Mouse (Mus musculus) cerebellum, adult (tissue): ENCODE data around the gene Gm20388.
A peak's percentile ranks its signal among the peaks of the same experiment; 100 is the strongest.

ENCODE experiments used
- ATAC-seq: cut with Nextera tagmentation; 2 replicates; pipeline ENCODE4 v1.9.2; 2017; ENCODE audit warnings: mild to moderate bottlenecking, moderate library complexity, mixed read lengths; ENCODE audit not compliant: insufficient number of reproducible peaks, low FRiP score, low TSS enrichment

Gene Gm20388

DNA sequence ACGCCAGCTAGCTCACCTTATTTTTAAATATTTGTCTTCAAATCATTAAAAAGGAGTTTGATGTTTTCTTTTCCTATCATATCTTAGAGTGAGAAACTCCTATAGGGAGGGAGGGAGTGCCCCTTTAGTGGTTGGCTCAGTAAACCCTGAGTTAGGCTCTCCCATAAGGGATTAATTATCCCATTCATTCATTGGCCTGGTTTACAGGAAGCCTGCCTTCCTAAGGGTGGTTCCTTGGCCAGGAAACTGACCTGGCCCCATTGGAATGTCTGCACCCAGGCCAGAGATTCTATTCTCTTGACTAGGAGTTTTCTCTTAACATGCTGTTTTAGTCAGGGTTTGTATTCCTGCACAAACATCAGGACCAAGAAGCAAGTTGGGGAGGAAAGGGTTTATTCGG is 3977.3 kb downstream of the Gm20388 start:
- ATAC-seq = no peak

DNA sequence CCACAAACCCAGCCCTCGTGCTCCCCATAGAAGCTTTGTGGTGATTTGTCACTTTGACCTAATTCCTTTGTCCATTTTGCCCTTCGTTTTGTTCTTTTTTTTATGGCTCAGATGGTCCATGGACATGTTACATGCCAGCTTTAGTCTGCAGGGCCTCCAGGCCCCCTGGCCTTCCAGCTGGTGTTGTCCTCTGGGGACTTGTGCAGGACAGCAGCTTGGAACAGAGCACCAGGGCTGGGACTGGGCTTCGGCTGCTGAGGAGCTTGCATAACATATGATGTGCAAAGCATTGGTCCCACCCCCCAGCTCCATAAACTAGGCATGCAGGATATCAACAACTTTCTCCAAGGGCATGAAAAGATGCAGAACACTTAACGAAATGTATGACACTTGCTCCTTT is 3979.2 kb downstream of the Gm20388 start:
- ATAC-seq = no peak

DNA sequence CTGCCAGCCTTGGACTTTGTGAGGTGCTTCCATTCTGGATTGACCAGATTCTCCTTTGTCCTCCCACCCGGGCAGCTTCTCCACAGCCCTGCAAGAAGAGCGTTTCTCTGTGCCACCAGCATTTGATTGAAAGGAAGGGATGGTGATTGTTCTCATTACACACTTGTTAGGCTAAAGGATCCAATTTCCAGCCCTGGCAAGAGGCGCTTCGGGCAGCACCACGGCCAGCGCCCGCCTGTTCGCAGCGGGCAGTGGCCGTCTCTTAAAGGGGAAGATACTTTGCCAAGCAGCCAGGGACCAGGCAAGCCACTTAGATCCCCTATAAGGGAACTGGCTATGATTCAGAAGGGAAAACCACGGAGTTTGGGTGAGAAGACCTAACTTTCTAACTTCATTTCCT is 3980.6 kb downstream of the Gm20388 start:
- peak; percentile 23; the same call in 1 of the 2 replicates for ATAC-seq

DNA sequence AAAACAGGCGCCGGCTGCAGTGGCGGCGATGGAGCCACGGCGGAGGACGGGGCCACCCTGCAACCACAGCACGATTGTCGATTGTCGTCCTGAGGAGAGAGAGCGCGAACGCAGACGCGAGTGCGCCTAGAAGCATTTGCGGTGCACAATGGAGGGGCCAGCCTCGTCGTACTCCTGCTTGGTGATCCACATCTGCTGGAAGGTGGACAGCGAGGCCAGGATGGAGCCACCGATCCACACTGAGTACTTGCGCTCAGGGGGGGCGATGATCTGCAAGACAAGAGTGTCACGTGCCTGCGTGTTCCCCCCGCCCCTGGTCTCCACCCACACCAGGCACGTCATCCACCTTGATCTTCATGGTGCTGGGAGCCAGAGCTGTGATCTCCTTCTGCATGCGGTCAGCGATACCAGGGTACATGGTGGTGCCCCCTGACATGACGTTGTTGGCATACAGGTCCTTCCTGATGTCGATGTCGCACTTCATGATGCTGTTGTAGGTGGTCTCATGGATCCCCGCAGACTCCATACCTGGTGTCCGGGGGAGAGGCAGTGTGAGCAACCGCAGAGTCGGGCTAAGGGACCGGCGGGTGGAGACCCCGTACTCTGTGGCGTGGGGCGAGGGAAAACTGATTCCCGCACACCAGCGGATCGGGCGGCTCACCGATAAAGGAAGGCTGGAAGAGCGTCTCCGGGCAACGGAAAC is 3981.4 kb downstream of the Gm20388 start:
- ATAC-seq = peak; percentile 77

DNA sequence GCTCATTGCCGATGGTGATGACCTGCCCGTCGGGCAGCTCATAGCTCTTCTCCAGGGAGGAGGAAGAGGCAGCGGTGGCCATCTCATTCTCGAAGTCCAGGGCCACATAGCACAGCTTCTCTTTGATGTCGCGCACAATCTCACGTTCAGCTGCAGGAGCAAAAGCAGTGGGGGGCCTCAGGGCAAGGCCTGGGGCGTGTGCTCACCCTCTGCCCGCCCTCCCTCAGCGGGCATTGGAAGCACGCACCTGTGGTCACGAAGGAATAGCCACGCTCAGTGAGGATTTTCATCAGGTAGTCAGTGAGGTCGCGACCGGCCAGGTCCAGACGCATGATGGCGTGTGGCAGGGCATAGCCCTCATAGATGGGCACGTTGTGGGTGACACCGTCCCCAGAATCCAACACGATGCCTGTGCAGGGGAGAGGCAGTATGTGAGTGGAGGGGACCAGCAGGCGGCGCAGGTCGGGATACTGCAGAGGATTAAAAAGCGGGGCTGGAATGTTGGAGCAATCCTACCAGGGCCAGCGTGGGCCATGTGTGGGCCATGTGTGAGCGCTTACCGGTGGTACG is 3982.0 kb downstream of the Gm20388 start:
- no peak for ATAC-seq

DNA sequence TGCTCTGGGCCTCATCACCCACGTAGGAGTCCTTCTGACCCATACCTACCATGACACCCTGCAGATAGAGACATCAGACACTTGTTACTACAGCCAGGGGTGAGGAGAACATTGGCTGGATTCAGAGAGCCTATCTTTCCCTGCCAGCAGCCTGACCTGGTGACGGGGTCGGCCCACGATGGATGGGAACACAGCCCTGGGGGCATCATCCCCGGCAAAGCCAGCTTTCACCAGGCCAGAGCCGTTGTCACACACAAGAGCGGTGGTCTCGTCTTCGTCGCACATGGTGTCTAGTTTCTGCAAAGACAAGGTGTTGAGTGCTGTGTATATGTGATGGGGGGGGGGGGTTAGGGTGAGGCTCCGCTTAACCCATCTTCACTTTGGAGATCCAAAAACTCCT is 3982.8 kb downstream of the Gm20388 start:
- no peak for ATAC-seq

DNA sequence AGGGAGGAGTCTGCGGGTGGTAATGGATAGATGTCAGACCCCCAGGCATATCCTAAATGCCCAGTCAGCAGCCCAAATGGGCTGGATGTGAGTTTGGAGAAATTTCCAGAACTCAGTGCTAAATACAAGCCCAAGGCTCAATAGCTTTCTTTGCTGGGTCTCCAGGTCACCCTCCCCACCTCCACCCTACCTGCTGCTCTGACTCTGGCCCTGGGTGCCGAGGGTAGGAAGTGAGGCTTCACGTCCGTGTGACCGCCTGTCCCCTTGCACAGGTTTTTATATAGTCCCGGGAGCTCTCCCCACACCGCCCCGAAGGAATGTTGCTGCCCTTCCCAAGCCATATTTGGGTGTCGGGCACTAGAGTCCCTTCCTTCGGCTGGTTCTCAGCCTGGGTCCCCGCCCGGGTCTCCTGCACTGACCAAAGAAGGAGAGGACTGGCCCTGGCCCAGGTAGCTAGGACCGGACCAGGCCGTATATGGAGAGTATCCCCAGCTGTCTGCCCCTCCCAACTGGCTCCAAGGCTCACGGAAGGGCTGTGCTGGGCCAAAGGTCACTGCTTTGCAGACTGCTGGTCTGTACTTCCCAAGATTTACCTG is 3984.0 kb downstream of the Gm20388 start, which contains the start of gene Acta1:
Gene Acta1 (minus strand): TSS at position 250 of the 596 bp plus-strand sequence.
- ATAC-seq = no peak

DNA sequence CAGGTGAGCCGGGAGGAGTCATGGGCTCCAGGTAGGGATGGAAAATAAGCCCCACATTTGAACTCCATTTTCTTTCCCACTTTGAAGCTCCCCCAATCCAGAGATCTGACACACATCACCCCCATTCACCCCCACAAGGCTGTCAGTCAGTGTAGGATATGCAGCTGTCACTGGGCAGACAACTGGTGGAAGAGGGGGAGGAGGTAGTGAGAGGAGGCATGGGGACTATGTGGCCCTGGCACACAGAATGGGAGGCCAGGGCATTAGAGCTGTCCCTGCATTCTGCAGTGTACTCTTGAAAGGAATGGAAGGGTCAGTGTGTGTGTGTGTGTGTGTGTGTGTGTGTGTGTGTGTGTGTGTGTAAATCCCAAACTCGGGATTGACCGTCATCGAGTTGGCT is 3984.6 kb downstream of the Gm20388 start:
- ATAC-seq = no peak

DNA sequence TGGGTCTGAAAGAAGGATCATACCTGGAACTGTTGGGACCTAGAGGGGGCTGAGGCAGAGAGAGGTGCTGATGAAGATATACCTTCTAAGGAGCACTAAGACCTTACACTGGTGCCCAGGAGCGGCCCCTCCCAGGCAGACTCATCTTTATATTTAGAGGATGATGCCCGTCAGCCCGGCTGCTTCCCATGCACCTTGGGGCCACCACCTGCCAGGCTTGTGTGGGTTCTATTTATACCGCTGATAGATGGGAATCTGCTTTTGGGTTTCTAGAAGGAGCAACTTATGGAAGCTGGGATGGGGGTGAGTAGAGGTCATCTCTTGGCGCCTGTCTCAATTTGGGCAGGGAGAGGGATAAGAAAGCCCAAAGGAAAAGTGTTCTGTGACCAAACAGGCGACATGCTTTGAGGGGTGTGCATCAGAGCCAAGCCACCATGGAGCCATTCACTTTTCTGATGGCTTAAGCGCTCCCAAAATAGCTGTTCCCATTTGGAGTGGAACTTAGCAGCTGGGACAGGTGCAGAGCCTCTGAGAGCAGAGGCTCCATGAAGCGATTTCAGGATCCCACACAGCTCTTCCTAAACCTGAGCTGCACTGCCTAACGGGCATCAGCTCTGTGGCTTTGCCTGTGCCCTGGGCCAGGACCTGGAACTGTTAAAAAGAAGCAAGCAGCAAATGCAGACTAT is 3985.2 kb downstream of the Gm20388 start:
- no peak for ATAC-seq

DNA sequence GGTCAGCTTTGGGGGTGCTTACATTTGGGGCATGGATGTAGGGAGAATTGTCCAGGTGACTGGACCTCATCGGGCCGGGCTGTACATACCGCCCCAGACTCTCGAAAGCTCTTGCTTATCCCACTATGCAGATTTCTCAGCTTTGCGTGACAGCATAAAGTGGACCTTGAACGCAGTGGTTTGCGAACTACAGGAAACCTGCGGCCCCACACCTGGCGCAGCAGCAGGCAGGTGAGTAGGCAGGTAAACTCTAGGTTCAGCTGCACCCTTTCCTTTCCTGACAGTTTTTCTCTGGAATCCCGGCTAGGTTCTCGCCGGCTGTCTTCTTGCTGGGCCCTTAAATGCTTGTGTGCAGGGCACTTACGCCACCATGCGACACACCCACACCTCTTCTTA is 3985.7 kb downstream of the Gm20388 start:
- ATAC-seq = no peak

DNA sequence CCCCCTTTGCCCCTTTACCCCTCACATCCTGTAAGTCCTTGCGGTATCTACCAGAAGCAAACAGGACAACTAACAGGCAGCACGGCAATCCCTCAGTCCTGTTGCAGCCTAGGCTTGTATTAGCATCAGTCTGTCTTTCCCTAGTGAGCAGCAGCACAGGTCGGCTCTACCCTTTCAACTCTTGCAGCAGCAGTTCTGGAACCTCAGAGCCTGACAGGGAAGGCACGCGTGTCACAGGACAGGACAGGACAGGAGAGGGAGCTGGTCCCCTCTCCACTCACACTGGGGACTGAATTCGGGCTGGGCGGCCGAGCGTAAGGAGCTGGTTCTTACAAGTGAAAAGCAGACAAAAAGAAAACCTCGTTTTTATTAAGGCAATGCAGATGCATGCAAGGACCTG is 3986.1 kb downstream of the Gm20388 start:
- ATAC-seq = no peak

DNA sequence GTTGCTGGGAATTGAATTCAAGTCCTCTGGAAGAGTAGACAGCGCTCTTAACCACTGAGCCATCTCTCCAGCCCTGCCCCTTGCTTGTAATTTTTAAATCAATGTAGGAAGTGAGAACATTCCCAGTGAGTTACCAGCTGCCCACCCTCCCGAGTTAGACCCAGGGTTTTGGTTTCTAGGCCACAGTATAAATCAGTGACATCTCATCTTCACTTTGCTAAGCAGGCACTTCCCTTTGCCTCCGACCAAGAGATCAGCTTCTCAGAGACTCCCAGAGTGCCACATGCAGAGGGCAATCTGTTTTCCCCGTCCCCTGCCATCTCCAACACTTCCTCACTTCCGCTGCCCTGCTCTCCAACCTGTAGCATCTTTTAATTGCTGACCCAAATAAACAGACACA is 3987.9 kb downstream of the Gm20388 start:
- ATAC-seq = no peak

DNA sequence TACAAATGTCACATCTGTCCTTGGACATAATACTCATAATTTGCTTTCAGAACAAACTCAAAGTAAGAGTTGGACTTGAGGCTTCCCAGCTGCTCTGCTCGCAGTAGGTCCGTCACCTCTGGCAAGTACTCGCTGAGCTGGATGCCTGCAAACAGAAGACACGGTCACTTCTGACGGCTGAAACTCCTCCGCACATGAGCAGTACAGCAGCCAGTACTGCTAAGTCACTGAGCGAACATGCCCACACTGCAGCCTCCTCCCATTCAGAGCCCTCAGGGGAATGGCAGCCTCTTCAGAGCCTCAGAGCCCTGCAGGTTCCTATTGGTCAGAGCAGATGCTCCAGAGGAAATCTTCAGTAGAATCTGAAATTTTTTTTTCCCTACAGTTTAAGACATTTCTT is 3988.7 kb downstream of the Gm20388 start:
- no peak for ATAC-seq

DNA sequence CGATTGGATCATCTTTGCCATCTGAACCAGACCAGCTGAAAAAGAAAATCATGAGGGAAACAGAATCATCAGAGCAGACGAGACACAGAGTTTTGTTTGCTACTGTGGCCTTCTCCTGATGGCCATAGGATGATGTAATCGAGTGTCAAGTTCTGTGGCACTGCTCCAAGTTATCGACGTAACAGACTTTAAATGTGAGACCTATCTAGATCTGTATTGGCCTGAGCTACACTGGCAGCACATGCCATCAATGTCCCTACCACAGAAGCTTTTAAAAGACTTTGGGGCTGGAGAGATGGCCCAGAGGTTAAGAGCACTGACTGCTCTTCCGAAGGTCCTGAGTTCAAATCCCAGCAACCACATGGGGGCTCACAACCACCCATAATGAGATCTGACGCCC is 3992.0 kb downstream of the Gm20388 start:
- no peak for ATAC-seq

DNA sequence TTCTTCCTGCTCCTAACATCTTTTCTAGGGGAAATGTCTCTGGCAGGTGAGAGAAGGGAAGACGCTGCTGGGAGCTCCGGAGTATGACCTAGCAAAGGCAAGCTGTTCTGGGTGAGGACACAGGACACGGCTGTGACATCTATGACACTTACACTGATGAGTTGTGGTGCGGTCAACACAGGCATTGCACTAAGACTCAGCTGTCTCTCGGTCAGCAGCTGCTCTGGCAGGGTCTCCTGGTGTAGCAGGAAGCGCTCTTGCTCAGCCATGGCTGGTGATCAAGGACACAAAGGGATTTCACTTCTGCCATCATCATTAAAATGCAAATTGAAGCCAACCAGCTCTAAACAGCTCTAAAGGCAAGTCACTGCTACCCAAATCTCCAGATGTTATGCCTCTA is 3997.0 kb downstream of the Gm20388 start:
- ATAC-seq = no peak

DNA sequence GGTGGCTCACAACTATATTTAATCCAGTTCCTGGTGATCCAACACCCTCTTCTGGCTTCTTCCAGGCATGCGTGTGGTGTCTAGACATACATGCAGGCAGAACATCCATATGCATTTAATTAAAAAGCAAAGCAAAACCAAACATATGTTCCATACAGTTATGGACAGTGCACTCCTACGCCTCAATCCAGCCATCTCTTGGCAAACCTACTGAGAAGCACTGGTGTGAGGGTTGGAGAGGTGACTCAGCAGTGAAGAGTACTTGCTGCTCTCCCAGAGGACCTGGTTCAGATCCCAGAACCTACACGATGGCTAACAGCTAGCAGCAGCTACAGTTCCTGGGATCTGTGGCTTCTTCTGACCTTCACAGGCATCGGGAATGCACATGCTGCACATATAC is 4001.6 kb downstream of the Gm20388 start:
- no peak for ATAC-seq

DNA sequence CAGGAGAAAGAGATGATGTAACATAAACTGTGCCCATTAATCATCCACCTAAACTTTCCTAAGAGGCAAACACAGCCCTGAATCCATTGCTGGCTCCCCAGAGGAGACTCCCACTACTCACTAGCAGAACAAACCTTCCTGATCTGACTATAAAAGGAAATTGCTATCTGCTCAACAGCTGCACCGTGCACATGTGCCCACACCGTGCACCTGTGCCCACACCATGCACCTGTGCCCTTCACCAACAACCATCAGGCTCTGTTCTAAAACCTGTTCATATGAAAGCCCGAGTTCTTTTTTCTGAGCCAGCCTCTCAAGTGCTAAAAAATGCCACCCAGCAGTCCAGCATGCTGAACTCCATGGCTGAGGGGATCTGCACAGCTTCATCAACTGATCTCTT is 4004.0 kb downstream of the Gm20388 start:
- no peak for ATAC-seq

DNA sequence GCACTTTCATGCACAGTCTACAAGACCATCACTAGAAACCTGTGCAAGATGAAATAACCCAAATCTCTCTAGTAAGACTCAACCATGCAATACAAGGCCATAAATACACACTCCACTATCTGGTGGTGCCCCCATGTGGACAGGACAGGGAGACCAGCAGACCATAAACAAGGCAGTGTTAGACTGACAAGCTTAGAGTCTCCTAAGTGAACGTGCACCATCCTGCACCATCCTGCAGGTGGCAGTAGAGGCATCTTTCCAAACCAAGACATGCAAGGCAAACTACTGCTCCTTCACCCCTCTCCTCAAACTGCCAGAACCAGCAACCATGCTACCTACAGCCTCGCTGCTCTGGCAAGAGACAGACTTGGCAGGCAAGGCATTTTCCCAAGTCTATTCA is 4014.1 kb downstream of the Gm20388 start:
- peak; percentile 91 for ATAC-seq

DNA sequence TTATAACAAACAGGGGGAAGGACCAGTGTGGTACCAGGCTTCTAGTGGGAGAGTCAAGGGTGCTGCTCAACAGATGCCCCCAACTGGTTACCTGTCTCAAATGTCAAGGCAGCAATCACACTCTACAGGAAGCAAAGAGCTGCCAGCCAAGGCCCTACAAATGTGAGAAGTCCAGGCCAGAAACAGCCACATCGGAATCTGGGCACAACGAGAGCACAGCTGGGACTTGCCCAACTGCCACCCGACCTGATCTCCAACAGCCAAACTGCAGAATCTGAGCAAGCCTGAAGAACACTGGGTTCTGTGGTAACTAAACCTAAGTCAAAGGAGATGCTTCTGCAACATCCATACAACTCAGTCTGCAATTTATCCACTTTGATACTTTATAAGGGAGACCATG is 4015.0 kb downstream of the Gm20388 start:
- ATAC-seq = no peak

DNA sequence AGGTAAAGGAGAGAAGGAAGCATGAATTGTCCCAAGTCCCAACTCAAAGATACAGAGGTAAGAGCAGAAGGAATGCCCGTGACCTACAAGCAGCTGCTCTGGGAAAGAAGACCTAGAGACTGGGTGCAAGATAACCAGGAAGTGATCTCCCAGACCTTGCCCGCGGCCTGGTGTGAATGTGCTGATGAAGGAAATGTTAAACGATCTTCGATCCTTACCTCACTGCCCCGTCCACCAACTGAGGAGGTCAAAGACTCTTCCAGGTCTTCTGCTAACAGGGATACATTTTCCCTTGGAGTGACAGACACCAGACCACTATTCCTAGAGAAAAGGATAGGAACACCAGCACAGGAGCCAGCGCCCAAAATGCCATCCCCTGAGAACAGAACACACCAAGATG is 4018.4 kb downstream of the Gm20388 start:
- no peak for ATAC-seq

DNA sequence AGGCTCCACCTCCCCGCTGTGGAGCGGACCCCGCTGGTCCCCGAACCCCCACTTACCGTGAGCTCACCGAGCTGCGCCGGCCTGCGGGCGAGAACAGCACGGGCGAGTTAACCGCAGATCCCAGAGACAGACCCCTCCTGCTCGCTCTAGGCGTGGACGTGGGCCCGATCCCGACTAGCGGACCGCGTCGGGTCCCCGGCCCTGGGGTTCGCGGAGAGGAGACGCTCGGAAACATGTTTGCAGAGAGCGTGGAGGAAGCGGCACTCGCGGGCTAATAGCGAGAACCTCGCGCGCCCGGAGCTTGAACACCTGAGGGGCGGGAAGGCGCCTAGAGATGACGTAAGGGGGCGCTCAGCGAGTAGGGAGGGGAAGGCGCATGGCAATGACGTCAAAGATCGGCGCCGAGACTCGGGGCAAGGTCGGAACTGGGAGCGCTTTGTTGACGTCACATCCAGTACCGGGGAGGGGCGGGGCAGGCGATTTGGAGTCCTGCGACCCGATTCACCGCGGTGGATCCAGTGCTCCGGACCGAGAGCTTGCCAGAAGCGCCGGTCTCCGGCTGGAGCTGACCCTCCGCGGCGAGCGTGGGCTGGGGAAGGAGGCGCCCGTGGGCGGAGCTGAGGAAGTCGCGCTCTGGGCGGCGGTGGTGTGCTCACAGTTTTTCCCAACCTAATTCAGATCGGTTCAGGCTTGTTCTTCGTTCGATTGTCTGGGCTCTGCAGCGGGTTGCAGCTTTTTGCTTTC is 4038.5 kb downstream of the Gm20388 start, which contains the start of gene Nup133:
Gene Nup133 (minus strand): TSS at position 324 of the 744 bp plus-strand sequence.
- ATAC-seq = peak; percentile 83
